Mouse (Mus musculus) CD4-positive helper T cell, adult 2 months (primary cell): Measurements from ENCODE around the gene Zfp592.
A peak's percentile ranks its signal among the peaks of the same experiment; 100 is the strongest.

Experiments used
- DNase-seq: peaks from one replicate; pipeline ENCODE4 v3.0.0-alpha.2; 2012; ENCODE audit warnings: low read depth, missing footprints, low spot score

Gene Zfp592

GRCm38 (mm10) chr7:81057901-81058711 is 64.6 kb downstream of the Zfp592 start:
- no peak for DNase-seq

- no peak for DNase-seq
These were observed 65.3 kb downstream of the Zfp592 start for GRCm38 (mm10) chr7:81058712-81059154.

- DNase-seq: no peak
These were observed 65.9 kb downstream of the Zfp592 start for GRCm38 (mm10) chr7:81059388-81059787.

GRCm38 (mm10) chr7:81060908-81061307 is 67.4 kb downstream of the Zfp592 start:
- peak; percentile 62 for DNase-seq

- DNase-seq: no peak
These were observed 68.5 kb downstream of the Zfp592 start for GRCm38 (mm10) chr7:81061936-81062335.

- no peak for DNase-seq
These were observed 69.9 kb downstream of the Zfp592 start for GRCm38 (mm10) chr7:81063332-81063731.

GRCm38 (mm10) chr7:81066714-81067113 is 73.2 kb downstream of the Zfp592 start:
- DNase-seq: no peak

- DNase-seq: no peak
These were observed 79.0 kb downstream of the Zfp592 start for GRCm38 (mm10) chr7:81072463-81072862.

- no peak for DNase-seq
These were observed 79.8 kb downstream of the Zfp592 start for GRCm38 (mm10) chr7:81073273-81073672.

GRCm38 (mm10) chr7:81074546-81074945 is 81.1 kb downstream of the Zfp592 start:
- peak; percentile 48 for DNase-seq

- peak; percentile 80 for DNase-seq
These were observed 81.8 kb downstream of the Zfp592 start for GRCm38 (mm10) chr7:81075299-81075698.

- no peak for DNase-seq
These were observed 82.3 kb downstream of the Zfp592 start for GRCm38 (mm10) chr7:81075732-81076131.

GRCm38 (mm10) chr7:81077009-81077408 is 83.5 kb downstream of the Zfp592 start:
- no peak for DNase-seq

GRCm38 (mm10) chr7:81078740-81079139 is 85.3 kb downstream of the Zfp592 start:
- DNase-seq: no peak

GRCm38 (mm10) chr7:81093420-81093965 is 100.0 kb downstream of the Zfp592 start:
- DNase-seq: no peak

GRCm38 (mm10) chr7:81094104-81094757 is 100.8 kb downstream of the Zfp592 start:
- DNase-seq: no peak
